Mouse (Mus musculus) hindbrain, embryonic 11.5 days (tissue): ENCODE data around the gene Fam50a. TPM values are rescaled to one million over a fixed set of nuclear protein-coding genes. Genes with fewer than 3 reads are reported as not detected.

Experiments used
- ATAC-seq: fragments of 200-750 bp; cut with Nextera tagmentation; 2 replicates; pipeline ENCODE4 v1.8.0; 2017; ENCODE audit warnings: mild to moderate bottlenecking, moderate TSS enrichment, moderate library complexity; ENCODE audit not compliant: low FRiP score
- DNase-seq: peaks from one replicate; pipeline ENCODE4 v3.0.0-alpha.2; 2015; ENCODE audit warnings: low spot score
- H3K27ac ChIP-seq: fragments of 300-500 bp; sonication (generic); 2 replicates; pipeline ENCODE4 v1.5.1; 2014; ENCODE audit warnings: mild to moderate bottlenecking, low read depth, low read length
- H3K27me3 ChIP-seq: fragments of 300-500 bp; sonication (generic); 2 replicates; pipeline ENCODE4 v1.6.1; 2014; ENCODE audit warnings: mild to moderate bottlenecking, low read length, moderate library complexity, mixed read lengths; ENCODE audit not compliant: control insufficient read depth, insufficient read depth
- H3K36me3 ChIP-seq: fragments of 300-500 bp; sonication (generic); 2 replicates; pipeline ENCODE4 v1.6.1; 2014; ENCODE audit warnings: mild to moderate bottlenecking, low read length, moderate library complexity, mixed read lengths; ENCODE audit not compliant: control insufficient read depth, insufficient read depth
- H3K4me1 ChIP-seq: fragments of 300-500 bp; sonication (generic); replicated peaks from 2 replicates; pipeline ENCODE4 v1.6.1; 2014; ENCODE audit warnings: low read length, mixed read lengths; ENCODE audit not compliant: control insufficient read depth, insufficient read depth
- H3K4me2 ChIP-seq: fragments of 300-500 bp; sonication (generic); replicated peaks from 2 replicates; pipeline ENCODE4 v1.6.1; 2014; ENCODE audit warnings: mild to moderate bottlenecking, low read depth, low read length
- H3K4me3 ChIP-seq: fragments of 300-500 bp; sonication (generic); 2 replicates; pipeline ENCODE4 v1.5.1; 2014; ENCODE audit warnings: low read depth, low read length
- H3K9ac ChIP-seq: fragments of 300-500 bp; sonication (generic); 2 replicates; pipeline ENCODE4 v1.6.1; 2014; ENCODE audit warnings: low read depth, low read length
- H3K9me3 ChIP-seq: fragments of 300-500 bp; sonication (generic); 2 replicates; pipeline ENCODE4 v1.6.1; 2016; ENCODE audit warnings: low read length; ENCODE audit not compliant: control insufficient read depth
- WGBS: fragments of 180-500 bp; shearing (Covaris S2); extraction: QIAGEN DNeasy Blood & Tissue Kit; methylation state at CpG from one replicate; pipeline ENCODE4 v1.1.7; 2014; 5-methylcytosine and 5-hydroxymethylcytosine counted together
- polyA plus RNA-seq: library from polyadenylated mRNA; unstranded; fragments of >200 nt; fragmentation: Nextera tagmentation; extraction: Ambion mirVana; gene quantifications from 2 replicates; pipeline ENCODE4 v1.2.1, GENCODE M21; 2014

Gene Fam50a
- polyA plus RNA-seq, 1 experiment from 2014 or later, result 67.3 TPM

DNA sequence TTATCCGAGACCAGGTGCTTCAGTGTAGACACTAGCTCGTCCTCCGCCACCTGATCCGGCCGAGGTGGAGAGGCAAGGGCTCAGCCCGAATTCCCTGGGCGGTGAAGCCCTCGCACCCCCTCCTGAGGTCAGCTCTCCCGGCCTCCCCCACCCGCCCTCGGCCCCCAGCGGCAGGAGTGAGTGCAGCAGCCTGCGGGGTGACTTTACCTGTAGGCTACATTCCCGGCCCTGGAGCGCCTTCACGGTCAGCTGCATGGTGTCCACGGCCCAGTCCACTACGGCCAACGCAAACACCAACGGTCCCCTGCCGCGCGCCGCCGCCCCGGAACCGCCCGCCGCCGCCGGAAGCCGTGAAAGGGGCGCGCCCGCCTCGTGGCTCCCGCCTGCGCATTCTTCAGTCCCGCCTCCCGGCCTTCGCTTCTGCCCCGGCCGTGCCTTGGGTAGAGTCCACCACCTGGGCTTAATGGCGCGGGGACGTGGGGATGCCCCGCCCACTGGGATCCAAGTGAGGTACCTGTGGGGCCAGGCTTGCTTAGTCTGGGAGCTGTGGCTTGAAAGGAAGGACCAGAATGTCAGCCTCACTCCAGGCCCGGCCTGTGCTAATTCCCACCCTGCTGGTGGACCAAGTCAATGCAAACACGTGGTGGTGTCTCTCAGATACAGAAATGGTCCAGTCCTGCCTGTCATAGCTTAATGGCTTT is 55.5 kb downstream of the Fam50a start:
- no peaks in the 10 kb centered on the region for H3K36me3 ChIP-seq
- peak; percentile 70 for DNase-seq
- WGBS, result 18% methylated on average over 39 of the region's 49 CpGs
- peak overlapping the region; percentile 53 for H3K4me2 ChIP-seq
- peak overlapping the region; percentile 56 for H3K4me3 ChIP-seq
- H3K9me3 ChIP-seq, result no peaks in the 10 kb centered on the region
- peak overlapping the region; percentile 77 for H3K9ac ChIP-seq
- H3K4me1 ChIP-seq, result 0 out of 2 replicates have a peak, but pooled peaks cover 2% of the 10 kb centered on the region
- no peaks in the 10 kb centered on the region for H3K27me3 ChIP-seq
- peak; percentile 79 for ATAC-seq
- 0 out of 2 replicates have a peak overlapping the region, but pooled peaks have one; percentile 47 for H3K27ac ChIP-seq

Other genes with a start within 250 kb of the Fam50a start
- not detected in 2 replicates for gene Opn1mw, start 185.6 kb upstream of the Fam50a start, polyA plus RNA-seq
- 14.4 and 15.8 TPM in 2 replicates for gene Mecp2, start 177.7 kb upstream of the Fam50a start, polyA plus RNA-seq
- gene Tex28, start 145.2 kb upstream of the Fam50a start, polyA plus RNA-seq, result not detected in 2 replicates
- 0.20 TPM in 1 of 2 replicates, not detected in the other for gene Tktl1, start 135.8 kb upstream of the Fam50a start, polyA plus RNA-seq
- 181 and 196 TPM in 2 replicates for gene Flna, start 63.2 kb upstream of the Fam50a start, polyA plus RNA-seq
- 22.6 and 27.4 TPM in 2 replicates for gene Emd, start 58.3 kb upstream of the Fam50a start, polyA plus RNA-seq
- gene Rpl10, start 42.2 kb upstream of the Fam50a start, polyA plus RNA-seq, result 724 and 770 TPM in 2 replicates
- 57.0 and 58.3 TPM in 2 replicates for gene Taz, start 31.1 kb upstream of the Fam50a start, polyA plus RNA-seq
- 4.5 TPM in 2 replicates for gene Dnase1l1, start 30.7 kb upstream of the Fam50a start, polyA plus RNA-seq
- 91.7 and 121 TPM in 2 replicates for gene Atp6ap1, start 15.9 kb upstream of the Fam50a start, polyA plus RNA-seq
- 490 and 535 TPM in 2 replicates for gene Gdi1, start 8.0 kb upstream of the Fam50a start, polyA plus RNA-seq
- gene Plxna3, start 16.0 kb downstream of the Fam50a start, polyA plus RNA-seq, result 19.2 and 22.3 TPM in 2 replicates
- gene Lage3, start 40.6 kb downstream of the Fam50a start, polyA plus RNA-seq, result 103 and 105 TPM in 2 replicates
- 68.6 and 69.9 TPM in 2 replicates for gene Ubl4a, start 60.2 kb downstream of the Fam50a start, polyA plus RNA-seq
- 7.4 and 7.7 TPM in 2 replicates for gene Slc10a3, start 60.3 kb downstream of the Fam50a start, polyA plus RNA-seq
- 26.9 and 29.0 TPM in 2 replicates for gene Fam3a, start 80.2 kb downstream of the Fam50a start, polyA plus RNA-seq
- 21.7 and 25.4 TPM in 2 replicates for gene Ikbkg, start 80.3 kb downstream of the Fam50a start, polyA plus RNA-seq
- 54.9 and 56.5 TPM in 2 replicates for gene G6pdx, start 116.2 kb downstream of the Fam50a start, polyA plus RNA-seq
- not detected in 2 replicates for gene Gm6880, start 168.4 kb downstream of the Fam50a start, polyA plus RNA-seq